Mouse (Mus musculus) liver (tissue): ENCODE results near the gene Rpp25l.

Source experiments
- DNase-seq: peaks from one replicate; pipeline ENCODE4 v3.0.0-alpha.2; 2020; ENCODE audit warnings: mixed read lengths

Gene Rpp25l

GRCm38 (mm10) chr4:41713197-41714067 lies at the start of gene Rpp25l:
TSS of gene Rpp25l (minus strand) at chr4:41713534.
- DNase-seq = peak; percentile 90

GRCm38 (mm10) chr4:41762688-41763114 lies 49.4 kb upstream of the Rpp25l start:
- peak; percentile 24 for DNase-seq

DNA sequence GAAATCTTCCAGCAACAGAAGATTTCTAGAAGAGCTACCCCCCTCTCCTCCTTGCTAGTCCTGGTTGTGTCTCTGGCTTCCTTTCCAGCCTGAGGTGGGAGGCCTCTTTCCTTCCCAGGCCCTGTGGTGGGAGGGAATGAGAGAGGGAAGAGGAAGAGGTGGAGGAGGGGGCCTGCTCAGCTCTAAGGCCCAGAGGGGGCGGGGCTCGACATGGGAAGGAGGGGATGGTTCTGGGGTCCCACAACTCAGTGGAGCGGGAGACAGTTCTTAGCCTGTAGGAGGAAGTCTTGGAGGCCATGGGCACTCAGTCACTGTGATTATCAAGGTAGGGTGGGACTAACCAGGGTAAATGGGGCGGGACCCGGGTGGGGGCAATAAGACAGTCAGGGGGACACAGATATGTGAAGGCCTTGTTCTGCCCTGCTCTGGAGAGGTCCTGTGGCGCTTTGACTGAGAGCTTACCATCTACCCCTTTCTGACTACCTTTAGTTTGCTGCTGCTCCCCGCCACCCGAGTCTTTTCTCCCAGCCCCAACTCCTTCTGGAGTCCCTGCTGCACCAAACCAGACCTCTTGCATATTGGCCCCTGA lies 48.9 kb upstream of the Rpp25l start:
- DNase-seq = peak; percentile 62

GRCm38 (mm10) chr4:41761680-41762079 lies 48.3 kb upstream of the Rpp25l start:
- no peak for DNase-seq

GRCm38 (mm10) chr4:41760911-41761310 lies 47.6 kb upstream of the Rpp25l start:
- DNase-seq = no peak

DNA sequence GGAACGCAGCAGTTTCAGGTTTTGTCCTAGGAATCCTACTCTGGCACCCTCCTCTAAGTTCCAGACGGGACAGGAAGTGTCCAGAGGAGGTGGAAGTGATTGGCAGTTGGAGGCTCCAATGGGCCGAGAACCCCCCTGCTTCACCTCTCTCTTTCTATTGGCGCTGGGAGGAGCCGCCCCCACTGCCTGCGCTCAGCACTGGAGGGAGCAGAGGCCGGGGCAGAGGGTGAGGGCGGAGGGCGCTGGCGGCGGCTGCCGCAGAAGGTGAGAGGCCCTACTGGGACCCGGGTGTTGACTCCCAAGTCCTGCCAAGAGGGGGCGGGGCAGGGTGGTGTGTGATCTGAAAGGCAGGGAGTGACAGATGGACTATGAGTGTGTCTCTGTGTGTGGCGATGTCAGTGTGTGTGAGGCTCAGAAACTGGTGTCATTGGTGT lies 47.0 kb upstream of the Rpp25l start:
- DNase-seq = peak; percentile 92

- no peak for DNase-seq
These were observed 46.4 kb upstream of the Rpp25l start for GRCm38 (mm10) chr4:41759656-41760287.

DNA sequence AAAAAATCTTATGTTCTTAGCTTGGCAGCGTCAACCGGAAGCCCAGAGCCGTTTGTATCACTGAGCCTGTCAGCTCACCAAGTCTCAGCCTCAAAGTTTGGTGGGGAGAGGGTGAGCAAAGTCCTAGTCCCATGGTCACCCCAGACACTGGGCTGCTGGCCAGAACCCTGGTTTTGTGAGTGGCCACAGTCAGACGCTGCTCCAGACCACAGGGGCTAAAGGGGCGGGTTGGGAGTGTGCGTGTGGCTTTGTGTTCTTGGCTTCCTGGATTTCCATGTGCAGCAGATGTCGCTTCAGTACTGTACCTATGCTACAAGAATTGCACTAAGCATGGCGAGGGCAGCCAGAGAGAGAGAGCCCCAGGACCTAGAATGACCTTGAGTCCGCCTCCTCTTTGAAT lies 45.9 kb upstream of the Rpp25l start:
- no peak for DNase-seq

DNA sequence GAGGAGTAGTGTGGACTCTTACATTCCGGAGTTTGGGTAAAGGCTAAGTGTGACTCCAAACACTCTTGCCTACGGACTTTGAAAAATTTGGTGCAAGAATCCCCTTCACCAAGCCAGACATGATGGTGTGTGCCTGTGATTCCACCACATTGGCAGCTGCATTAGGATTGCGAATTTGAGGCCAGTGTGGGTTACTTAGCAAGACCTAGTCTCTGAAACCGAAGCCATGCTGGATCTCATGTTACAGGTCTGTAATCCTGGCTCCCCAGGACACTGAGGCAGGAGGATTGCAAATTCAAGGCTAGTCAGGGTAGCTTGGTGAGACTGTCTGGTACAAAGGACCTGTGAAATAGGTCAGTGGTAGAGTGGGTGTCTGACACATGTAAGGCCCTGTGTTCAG lies 45.4 kb upstream of the Rpp25l start:
- DNase-seq = no peak

GRCm38 (mm10) chr4:41758021-41758420 lies 44.7 kb upstream of the Rpp25l start:
- DNase-seq = no peak

- DNase-seq = no peak
These were observed 44.0 kb upstream of the Rpp25l start for GRCm38 (mm10) chr4:41757321-41757720.

GRCm38 (mm10) chr4:41756440-41756839 lies 43.1 kb upstream of the Rpp25l start:
- no peak for DNase-seq

- peak; percentile 91 for DNase-seq
These were observed 42.3 kb upstream of the Rpp25l start, which contains the start of gene Sigmar1 for GRCm38 (mm10) chr4:41755338-41756305. TSS of gene Sigmar1 (minus strand) at chr4:41756157.

- peak; percentile 74 for DNase-seq
These were observed 41.5 kb upstream of the Rpp25l start, which contains the start of gene Galt for GRCm38 (mm10) chr4:41754797-41755337. TSS of gene Galt (plus strand) at chr4:41755228.

GRCm38 (mm10) chr4:41745021-41745420 lies 31.7 kb upstream of the Rpp25l start:
- no peak for DNase-seq

DNA sequence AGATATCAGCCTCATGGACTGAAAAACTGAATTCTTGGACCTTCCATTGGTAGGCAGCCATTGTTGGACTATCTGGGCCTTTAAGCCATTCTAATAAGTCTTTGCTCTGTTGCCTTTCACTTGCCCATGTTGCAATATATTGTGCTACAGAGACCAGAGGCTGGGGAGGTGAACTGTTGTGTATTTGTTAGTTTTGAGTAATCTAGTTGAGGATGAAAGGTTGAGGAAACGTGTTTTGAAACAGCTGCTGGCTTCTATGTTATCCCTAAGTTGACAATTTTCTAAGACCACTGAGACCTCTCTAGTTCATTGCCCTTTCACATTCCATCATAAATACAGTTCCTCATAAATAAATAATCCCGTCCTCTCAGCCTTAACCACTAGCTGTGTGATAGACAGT lies 30.8 kb upstream of the Rpp25l start:
- DNase-seq = no peak

GRCm38 (mm10) chr4:41741158-41741560 lies 27.8 kb upstream of the Rpp25l start:
- peak; percentile 91 for DNase-seq

DNA sequence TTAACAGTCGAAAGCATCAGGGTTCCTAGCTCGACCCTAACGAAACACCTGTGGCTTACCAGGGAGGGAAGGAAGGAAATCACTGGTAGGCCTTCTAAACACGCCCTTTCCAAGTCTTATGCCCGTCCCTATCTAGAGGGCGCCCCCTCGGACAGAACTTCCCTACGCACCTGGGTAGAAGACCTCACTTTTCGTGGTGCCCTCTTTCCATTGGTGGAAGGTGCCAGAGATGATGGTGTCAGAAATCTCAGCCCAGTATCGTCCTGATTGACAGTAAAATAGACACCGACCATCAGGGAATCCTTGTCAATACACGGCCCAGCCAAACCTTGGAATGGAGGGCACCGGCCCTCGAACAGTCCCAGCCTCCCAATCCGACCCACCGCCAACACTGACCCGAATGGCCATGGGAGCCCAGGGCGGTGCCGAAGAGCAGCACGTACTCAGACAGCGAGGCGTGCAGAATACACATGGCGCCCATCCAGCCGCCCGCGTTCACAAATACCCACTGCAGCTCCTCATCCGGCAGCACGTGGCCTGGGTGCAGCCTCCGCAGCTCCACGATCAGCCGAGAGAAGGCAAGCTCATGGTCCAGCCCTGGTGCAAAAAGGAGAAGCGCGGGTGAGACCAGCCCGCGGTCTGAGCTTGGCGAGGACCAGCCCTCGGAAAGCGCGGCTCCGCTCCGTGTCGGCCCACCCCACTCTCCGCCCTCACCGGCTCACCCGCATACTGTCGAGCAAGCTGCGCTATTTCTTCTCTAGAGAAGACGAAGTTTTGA lies 27.2 kb upstream of the Rpp25l start:
- DNase-seq = peak; percentile 32

DNA sequence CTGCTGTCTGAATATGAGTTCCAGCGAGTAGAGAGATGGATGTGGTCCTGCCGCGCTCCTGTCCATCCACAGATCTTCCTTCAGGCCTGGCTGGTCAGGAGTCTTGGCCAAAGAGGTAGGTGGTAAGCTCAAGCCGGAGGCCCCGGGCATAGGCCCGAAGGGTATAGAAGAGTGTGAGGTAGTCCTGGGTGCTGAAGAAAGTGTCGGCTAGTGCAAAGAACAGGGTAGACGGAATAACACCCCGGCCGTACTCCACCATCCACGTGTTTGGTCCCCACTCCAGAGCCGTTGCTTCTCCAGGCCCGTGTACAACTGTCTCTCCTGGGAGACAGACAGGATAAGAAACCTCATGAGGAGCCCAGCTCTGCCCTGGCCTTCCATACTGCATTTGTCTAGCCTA lies 25.9 kb upstream of the Rpp25l start:
- no peak for DNase-seq

DNA sequence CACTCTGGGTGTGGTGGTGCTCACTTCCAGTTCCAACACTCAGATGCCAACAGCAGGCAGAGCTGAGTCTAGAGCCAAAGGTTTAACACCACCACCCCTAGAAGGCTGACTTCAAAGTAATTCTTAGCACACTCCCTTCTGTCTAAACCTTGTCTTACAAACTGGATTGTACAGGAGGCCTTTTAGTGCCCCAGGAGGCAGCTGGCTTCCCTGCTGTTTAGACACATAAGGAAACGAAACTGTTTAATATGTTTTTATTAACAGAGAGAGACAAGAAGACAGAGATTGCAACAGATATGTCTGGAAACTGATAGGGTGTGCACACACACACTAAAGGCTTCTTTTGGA lies 24.9 kb upstream of the Rpp25l start:
- DNase-seq = no peak

- peak; percentile 54 for DNase-seq
These were observed 24.4 kb upstream of the Rpp25l start for GRCm38 (mm10) chr4:41737602-41738255.
